Mouse (Mus musculus) skeletal muscle tissue, adult 2 months (tissue): ENCODE data around the gene Dhdds.
"Not testable (repeated sequence)": the region's sequence is repeated elsewhere in the genome, so short reads cannot be mapped to it uniquely, and the experiment has no call there.

ENCODE experiments used
- DNase-seq: peaks from one replicate; pipeline ENCODE4 v3.0.0-alpha.2; 2012; ENCODE audit warnings: low read depth, low spot score

Gene Dhdds

GRCm38 (mm10) chr4:134005581-134006358 lies 5.1 kb upstream of the Dhdds start:
- no peak for DNase-seq

- DNase-seq, result no peak
Measured at GRCm38 (mm10) chr4:134002903-134003302, 2.2 kb upstream of the Dhdds start.

GRCm38 (mm10) chr4:134002246-134002645 lies 1.5 kb upstream of the Dhdds start:
- no peak for DNase-seq

GRCm38 (mm10) chr4:134001710-134002109 lies 992 bp upstream of the Dhdds start:
- DNase-seq, result no peak

- no peak for DNase-seq
Measured at GRCm38 (mm10) chr4:133994697-133995096, 6.0 kb downstream of the Dhdds start.

GRCm38 (mm10) chr4:133991087-133991660 lies 9.5 kb downstream of the Dhdds start:
- no peak for DNase-seq

GRCm38 (mm10) chr4:133990035-133990434 lies 10.7 kb downstream of the Dhdds start:
- DNase-seq, result no peak

GRCm38 (mm10) chr4:133988289-133988688 lies 12.4 kb downstream of the Dhdds start:
- DNase-seq, result not testable (repeated sequence)

GRCm38 (mm10) chr4:133982936-133983335 lies 17.8 kb downstream of the Dhdds start:
- no peak for DNase-seq

- peak; percentile 57 for DNase-seq
Measured at GRCm38 (mm10) chr4:133980496-133980895, 20.2 kb downstream of the Dhdds start.

- DNase-seq, result no peak
Measured at GRCm38 (mm10) chr4:133978021-133978711, 22.6 kb downstream of the Dhdds start.

- DNase-seq, result no peak
Measured at GRCm38 (mm10) chr4:133971741-133972140, 29.0 kb downstream of the Dhdds start.

- DNase-seq, result no peak
Measured at GRCm38 (mm10) chr4:133970876-133971275, 29.8 kb downstream of the Dhdds start.

GRCm38 (mm10) chr4:133970196-133970595 lies 30.5 kb downstream of the Dhdds start:
- no peak for DNase-seq

GRCm38 (mm10) chr4:133969114-133969770 lies 31.5 kb downstream of the Dhdds start:
- no peak for DNase-seq

- DNase-seq, result peak; percentile 29
Measured at GRCm38 (mm10) chr4:133968150-133968921, 32.4 kb downstream of the Dhdds start, which contains the start of gene Hmgn2. Gene Hmgn2, minus strand, starts transcription at chr4:133968650.

- peak; percentile 87 for DNase-seq
Measured at GRCm38 (mm10) chr4:133967866-133968149, 32.9 kb downstream of the Dhdds start.

GRCm38 (mm10) chr4:133967138-133967865 lies 33.4 kb downstream of the Dhdds start:
- peak; percentile 98 for DNase-seq

GRCm38 (mm10) chr4:133966271-133966940 lies 34.3 kb downstream of the Dhdds start:
- DNase-seq, result no peak

- no peak for DNase-seq
Measured at GRCm38 (mm10) chr4:133962566-133962965, 38.2 kb downstream of the Dhdds start.
